Mouse (Mus musculus): ENCODE results near the gene Ganc.

DNA sequence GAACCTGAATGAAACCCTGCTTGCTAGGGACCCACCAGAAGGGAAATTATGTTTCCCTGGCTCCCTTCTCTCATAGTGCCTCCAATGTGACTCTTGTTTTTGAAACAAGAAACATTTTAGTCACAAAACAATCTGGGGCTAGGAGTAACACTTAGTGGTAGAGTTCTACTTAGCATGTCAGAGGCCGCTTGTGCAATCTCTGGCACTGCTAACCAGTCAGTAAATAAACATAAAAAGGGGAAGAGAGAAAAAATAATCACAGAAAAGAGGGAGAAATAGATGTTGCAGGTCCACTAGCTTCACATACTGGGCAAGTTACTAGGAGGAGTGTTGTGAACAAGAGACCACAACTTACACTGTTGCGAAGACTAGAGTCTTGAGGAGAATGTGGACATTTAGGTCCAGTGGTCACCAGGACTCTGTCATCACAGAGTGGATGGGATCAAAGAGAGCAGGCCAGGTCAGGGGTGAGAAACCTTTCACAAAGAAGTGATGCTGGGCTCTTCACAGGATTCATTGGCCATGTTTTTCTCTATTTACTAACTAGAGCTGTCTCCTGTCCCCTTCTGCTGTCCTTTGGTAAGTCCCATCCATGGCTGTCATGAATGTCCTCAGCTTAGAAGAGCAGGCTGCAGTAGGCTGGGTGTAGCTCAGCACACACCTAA is 61.2 kb downstream of the Ganc start:
- TF ChIP-seq CTCF (IDR thresholded peaks at IDR 0.05; ENCODE audit: low read depth) (no peak), EP300 (IDR thresholded peaks at IDR 0.05; ENCODE audit: low read depth) (no peak)
